Mouse (Mus musculus): ENCODE data around the gene Nup98. TPM values are rescaled to one million over a fixed set of nuclear protein-coding genes. Genes with fewer than 3 reads are reported as not detected.
A peak's percentile ranks its signal among the peaks of the same experiment; 100 is the strongest.

The Nup98 gene
- total and polyA plus RNA-seq, 3 experiments = 24.6 to 37.1 (median 25.0) TPM

DNA sequence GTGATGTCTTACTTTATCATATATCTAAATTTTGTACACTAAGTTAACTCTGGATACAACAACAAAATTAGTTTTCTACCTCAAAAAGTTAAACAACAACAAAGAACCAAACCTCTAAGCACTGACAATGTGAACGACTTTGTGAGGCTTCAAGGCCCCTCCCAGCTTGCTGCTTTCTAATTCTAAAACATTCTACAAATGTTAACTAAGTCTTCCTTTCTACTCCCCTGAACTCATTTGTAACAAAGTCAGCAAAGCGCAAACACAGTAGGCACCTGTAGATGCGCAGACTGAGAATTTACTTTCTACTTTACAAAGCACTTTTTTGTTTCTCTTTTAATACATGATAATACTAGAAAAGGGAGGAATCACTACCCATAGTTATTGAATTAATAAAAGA lies 9.4 kb downstream of the Nup98 start:
- H3K27me3 ChIP-seq (replicated peaks) = no peaks in the 10 kb centered on the region
- H3K27ac ChIP-seq (ENCODE audit: insufficient read depth, low read depth) = no peak overlapping the region
- H3K9ac ChIP-seq (ENCODE audit: insufficient read depth, low read depth) = no peak overlapping the region
- no peaks in the 10 kb centered on the region for H3K9me3 ChIP-seq (replicated peaks; ENCODE audit: low read length)
- H3K36me3 ChIP-seq (replicated peaks in 1 of 2; ENCODE audit: control insufficient read depth in 1 of 2, insufficient read depth in 1 of 2, low read length in 1 of 2) = peaks cover 0 to 31% of the 10 kb centered on the region in 2 experiments
- H3K4me2 ChIP-seq (ENCODE audit: insufficient read depth, low read depth, poor library complexity, severe bottlenecking) = no peak overlapping the region
- TF ChIP-seq MAX (IDR thresholded peaks at IDR 0.05; ENCODE audit: low read length) (no peak), IRF4 (IDR thresholded peaks at IDR 0.05; ENCODE audit: low read depth, low read length) (no peak), SMC3 (IDR thresholded peaks at IDR 0.05; ENCODE audit: low read depth, low read length) (no peak), PAX5 (IDR thresholded peaks at IDR 0.05; ENCODE audit: low read length) (no peak), USF1 (IDR thresholded peaks at IDR 0.05; ENCODE audit: low read depth, low read length) (no peak), ETS1 (conservative IDR thresholded peaks at IDR 0.05; ENCODE audit: low read depth, low read length) (no peak), SIN3A (IDR thresholded peaks at IDR 0.05; ENCODE audit: low read length) (no peak), GABPA (IDR thresholded peaks at IDR 0.05; ENCODE audit: insufficient replicate concordance, low read depth, low read length) (no peak), MEF2A (IDR thresholded peaks at IDR 0.05; ENCODE audit: borderline replicate concordance, low read depth, low read length) (no peak), EP300 (IDR thresholded peaks at IDR 0.05; ENCODE audit: low read length) (no peak)
- no peak overlapping the region for H3K4me3 ChIP-seq (replicated peaks in 1 of 3; ENCODE audit: low read depth in 2 of 3, low read length in 2 of 3, poor library complexity in 1 of 3)
- dilution Hi-C loops (cut with MboI; ENCODE audit: extremely low pct_ligation_motif_present, extremely low pct_unique_long_range_greater_than_20kb, low sequenced_read_pairs) = no loop called here
- peaks cover 68% of the 10 kb centered on the region for H3K79me2 ChIP-seq (replicated peaks; ENCODE audit: control insufficient read depth, extremely low read depth, insufficient read depth, poor library complexity, severe bottlenecking)
- in situ Hi-C loops (cut with MboI; ENCODE audit: low pct_ligation_motif_present, low pct_unique_long_range_greater_than_20kb, low sequenced_read_pairs) = no loop called here
- DNase-seq (ENCODE audit: extremely low read depth) = no peak
- peaks cover 4 to 55% of the 10 kb centered on the region in 2 experiments; a peak in 3 of 4 replicates for H3K4me1 ChIP-seq (ENCODE audit: control insufficient read depth in 1 of 2, insufficient read depth in 2 of 2)

DNA sequence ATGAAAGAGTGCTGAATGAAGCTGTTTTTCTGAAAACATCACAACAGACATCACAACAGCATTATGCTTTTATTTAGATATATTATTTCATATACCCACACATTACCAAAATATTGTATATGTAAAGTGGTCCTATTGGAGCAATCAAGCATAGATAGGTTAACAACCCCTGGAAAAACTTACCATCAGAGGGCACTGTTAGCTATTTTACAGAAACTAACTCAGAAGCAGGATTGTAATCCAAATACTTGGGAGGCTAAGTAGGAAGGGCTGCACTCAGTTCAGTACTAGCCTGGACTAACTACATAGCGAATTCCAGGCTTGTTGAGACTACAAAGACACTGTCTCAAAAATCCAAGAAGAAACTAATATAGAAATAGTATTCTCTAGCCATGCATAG lies 17.6 kb downstream of the Nup98 start:
- TF ChIP-seq ZMIZ1 (IDR thresholded peaks at IDR 0.05; ENCODE audit: low read depth, low read length) (no peak), TBP (conservative IDR thresholded peaks at IDR 0.05; ENCODE audit: low read depth, low read length) (no peak), GABPA (IDR thresholded peaks at IDR 0.05; ENCODE audit: insufficient replicate concordance, low read depth, low read length) (no peak), SMC3 (IDR thresholded peaks at IDR 0.05; ENCODE audit: low read depth, low read length) (peak; percentile 39), MXI1 (IDR thresholded peaks at IDR 0.05; ENCODE audit: low read depth, low read length) (no peak), RAD21 (IDR thresholded peaks at IDR 0.05; ENCODE audit: low read depth, low read length) (peak; percentile 38), CTCF (conservative IDR thresholded peaks at IDR 0.05 in 1 of 2, IDR thresholded peaks at IDR 0.05 in 1 of 2; ENCODE audit: low read depth in 2 of 2, low read length in 2 of 2) (peak in 1 of 2 experiments; percentile 48; a peak in 2 of 4 replicates), JUND (conservative IDR thresholded peaks at IDR 0.05; ENCODE audit: low read depth, low read length) (no peak)
- Histone ChIP-seq H3K4me2 (ENCODE audit: insufficient read depth, low read depth, poor library complexity, severe bottlenecking) (no peak overlapping the region), H3K27me3 (replicated peaks) (no peaks in the 10 kb centered on the region), H3K9me3 (replicated peaks; ENCODE audit: low read length) (no peaks in the 10 kb centered on the region), H3K4me3 (replicated peaks in 1 of 3; ENCODE audit: low read depth in 2 of 3, low read length in 2 of 3, poor library complexity in 1 of 3) (no peak overlapping the region), H3K4me1 (ENCODE audit: control insufficient read depth in 1 of 2, insufficient read depth in 2 of 2) (peaks cover 0 to 8% of the 10 kb centered on the region in 2 experiments; a peak in 1 of 4 replicates), H3K9ac (ENCODE audit: insufficient read depth, low read depth) (no peak overlapping the region), H3K79me2 (replicated peaks; ENCODE audit: control insufficient read depth, extremely low read depth, insufficient read depth, poor library complexity, severe bottlenecking) (peaks cover 23% of the 10 kb centered on the region), H3K27ac (ENCODE audit: insufficient read depth, low read depth) (no peak overlapping the region), H3K36me3 (replicated peaks in 1 of 2; ENCODE audit: control insufficient read depth in 1 of 2, insufficient read depth in 1 of 2, low read length in 1 of 2) (peaks cover 37 to 68% of the 10 kb centered on the region in 2 experiments)
- no peak for DNase-seq (ENCODE audit: extremely low read depth)
- dilution Hi-C loops (cut with MboI; ENCODE audit: extremely low pct_ligation_motif_present, extremely low pct_unique_long_range_greater_than_20kb, low sequenced_read_pairs) = no loop called here
- in situ Hi-C loops (cut with MboI; ENCODE audit: low pct_ligation_motif_present, low pct_unique_long_range_greater_than_20kb, low sequenced_read_pairs) = no loop called here

Measured in CH12.LX (cell line).